Mouse (Mus musculus): Measurements from ENCODE around the gene Hepacam. TPM values are rescaled to one million over a fixed set of nuclear protein-coding genes. Genes with fewer than 3 reads are reported as not detected.

The Hepacam gene
- total and polyA plus RNA-seq, 3 experiments: 0.01 to 0.04 TPM; not detected in 1

- no peak overlapping the region for H3K9ac ChIP-seq (ENCODE audit: control insufficient read depth, low read depth, low read length, poor library complexity, severe bottlenecking)
- TF ChIP-seq CHD2 (IDR thresholded peaks at IDR 0.05; ENCODE audit: low read length): no peak
- TF ChIP-seq POLR2A (IDR thresholded peaks at IDR 0.05; ENCODE audit: control insufficient read depth in 1 of 2, insufficient read depth in 1 of 2, low read depth in 1 of 2, low read length in 2 of 2, poor library complexity in 1 of 2): no peak
- no peak overlapping the region for H3K27ac ChIP-seq (ENCODE audit: control insufficient read depth, low read depth, low read length)
- DNase-seq (ENCODE audit: low read depth, low spot score): no peak
- peaks cover 0 to 8% of the 10 kb centered on the region in 2 experiments for H3K27me3 ChIP-seq (ENCODE audit: control insufficient read depth in 1 of 2, insufficient read depth in 2 of 2, low read length in 2 of 2)
- no peaks in the 10 kb centered on the region for H3K79me2 ChIP-seq (ENCODE audit: control insufficient read depth, insufficient read depth, low read length, poor library complexity)
- H3K9me3 ChIP-seq (replicated peaks; ENCODE audit: insufficient read depth, low read length): no peaks in the 10 kb centered on the region
- H3K4me3 ChIP-seq (ENCODE audit: control insufficient read depth in 1 of 2, insufficient read depth in 1 of 2, low read depth in 2 of 2, low read length in 2 of 2): no peak overlapping the region
- H3K36me3 ChIP-seq (ENCODE audit: control insufficient read depth in 1 of 2, insufficient read depth in 2 of 2, low read length in 2 of 2): no peaks in the 10 kb centered on the region
- no peaks in the 10 kb centered on the region for H3K4me1 ChIP-seq (ENCODE audit: control insufficient read depth in 1 of 2, insufficient read depth in 2 of 2, low read length in 2 of 2)
Measured at GRCm38 (mm10) chr9:37392071-37392470, 24.9 kb downstream of the Hepacam start.

GRCm38 (mm10) chr9:37393482-37394131 lies 26.5 kb downstream of the Hepacam start:
- no peaks in the 10 kb centered on the region for H3K9me3 ChIP-seq (replicated peaks; ENCODE audit: insufficient read depth, low read length)
- no peak overlapping the region for H3K9ac ChIP-seq (ENCODE audit: control insufficient read depth, low read depth, low read length, poor library complexity, severe bottlenecking)
- no peaks in the 10 kb centered on the region for H3K36me3 ChIP-seq (ENCODE audit: control insufficient read depth in 1 of 2, insufficient read depth in 2 of 2, low read length in 2 of 2)
- H3K4me1 ChIP-seq (ENCODE audit: control insufficient read depth in 1 of 2, insufficient read depth in 2 of 2, low read length in 2 of 2): no peaks in the 10 kb centered on the region
- no peak overlapping the region for H3K4me3 ChIP-seq (ENCODE audit: control insufficient read depth in 1 of 2, insufficient read depth in 1 of 2, low read depth in 2 of 2, low read length in 2 of 2)
- peaks cover 2 to 10% of the 10 kb centered on the region in 2 experiments for H3K27me3 ChIP-seq (ENCODE audit: control insufficient read depth in 1 of 2, insufficient read depth in 2 of 2, low read length in 2 of 2)
- no peak overlapping the region for H3K27ac ChIP-seq (ENCODE audit: control insufficient read depth, low read depth, low read length)
- no peaks in the 10 kb centered on the region for H3K79me2 ChIP-seq (ENCODE audit: control insufficient read depth, insufficient read depth, low read length, poor library complexity)
- no peak for DNase-seq (ENCODE audit: low read depth, low spot score)
- TF ChIP-seq MAZ (IDR thresholded peaks at IDR 0.05; ENCODE audit: low read depth, low read length): no peak
- TF ChIP-seq ZMIZ1 (IDR thresholded peaks at IDR 0.05; ENCODE audit: low read depth, low read length): no peak
- no peak for TF ChIP-seq GABPA (IDR thresholded peaks at IDR 0.05; ENCODE audit: low read depth, low read length)
- TF ChIP-seq CHD2 (IDR thresholded peaks at IDR 0.05; ENCODE audit: low read length): no peak

GRCm38 (mm10) chr9:37400585-37400984 lies 33.4 kb downstream of the Hepacam start:
- peaks cover 4 to 15% of the 10 kb centered on the region in 2 experiments for H3K27me3 ChIP-seq (ENCODE audit: control insufficient read depth in 1 of 2, insufficient read depth in 2 of 2, low read length in 2 of 2)
- no peaks in the 10 kb centered on the region for H3K4me1 ChIP-seq (ENCODE audit: control insufficient read depth in 1 of 2, insufficient read depth in 2 of 2, low read length in 2 of 2)
- H3K9ac ChIP-seq (ENCODE audit: control insufficient read depth, low read depth, low read length, poor library complexity, severe bottlenecking): no peak overlapping the region
- no peak overlapping the region for H3K4me3 ChIP-seq (ENCODE audit: control insufficient read depth in 1 of 2, insufficient read depth in 1 of 2, low read depth in 2 of 2, low read length in 2 of 2)
- no peaks in the 10 kb centered on the region for H3K36me3 ChIP-seq (ENCODE audit: control insufficient read depth in 1 of 2, insufficient read depth in 2 of 2, low read length in 2 of 2)
- H3K79me2 ChIP-seq (ENCODE audit: control insufficient read depth, insufficient read depth, low read length, poor library complexity): no peaks in the 10 kb centered on the region
- TF ChIP-seq CHD1 (IDR thresholded peaks at IDR 0.05; ENCODE audit: low read depth, low read length): no peak
- no peak for TF ChIP-seq CTCF (IDR thresholded peaks at IDR 0.05 in 2 of 3, conservative IDR thresholded peaks at IDR 0.05 in 1 of 3; ENCODE audit: control insufficient read depth in 1 of 3, insufficient read depth in 1 of 3, low read depth in 2 of 3, low read length in 3 of 3, poor library complexity in 1 of 3, severe bottlenecking in 1 of 3)
- TF ChIP-seq POLR2AphosphoS2 (IDR thresholded peaks at IDR 0.05; ENCODE audit: low read length): no peak
- TF ChIP-seq SMC3 (IDR thresholded peaks at IDR 0.05; ENCODE audit: low read depth, low read length): no peak
- no peaks in the 10 kb centered on the region for H3K9me3 ChIP-seq (replicated peaks; ENCODE audit: insufficient read depth, low read length)
- H3K27ac ChIP-seq (ENCODE audit: control insufficient read depth, low read depth, low read length): no peak overlapping the region
- no peak for DNase-seq (ENCODE audit: low read depth, low spot score)

- H3K79me2 ChIP-seq (ENCODE audit: control insufficient read depth, insufficient read depth, low read length, poor library complexity): no peaks in the 10 kb centered on the region
- H3K36me3 ChIP-seq (ENCODE audit: control insufficient read depth in 1 of 2, insufficient read depth in 2 of 2, low read length in 2 of 2): no peaks in the 10 kb centered on the region
- H3K27me3 ChIP-seq (ENCODE audit: control insufficient read depth in 1 of 2, insufficient read depth in 2 of 2, low read length in 2 of 2): peaks cover 4 to 14% of the 10 kb centered on the region in 2 experiments
- H3K4me1 ChIP-seq (ENCODE audit: control insufficient read depth in 1 of 2, insufficient read depth in 2 of 2, low read length in 2 of 2): no peaks in the 10 kb centered on the region
- TF ChIP-seq RAD21 (IDR thresholded peaks at IDR 0.05; ENCODE audit: low read depth, low read length): no peak
- TF ChIP-seq UBTF (IDR thresholded peaks at IDR 0.05; ENCODE audit: borderline replicate concordance, insufficient read depth, low read depth, low read length): no peak
- no peak for TF ChIP-seq TAL1 (IDR thresholded peaks at IDR 0.05; ENCODE audit: low read length)
- TF ChIP-seq MYC (IDR thresholded peaks at IDR 0.05; ENCODE audit: low read depth, low read length): no peak
- no peak for TF ChIP-seq POLR2AphosphoS5 (IDR thresholded peaks at IDR 0.05; ENCODE audit: borderline replicate concordance, low read depth, low read length)
- TF ChIP-seq RCOR1 (IDR thresholded peaks at IDR 0.05; ENCODE audit: low read depth, low read length): no peak
- TF ChIP-seq MAZ (IDR thresholded peaks at IDR 0.05; ENCODE audit: low read depth, low read length): no peak
- no peak for TF ChIP-seq SMC3 (IDR thresholded peaks at IDR 0.05; ENCODE audit: low read depth, low read length)
- no peak for TF ChIP-seq JUND (IDR thresholded peaks at IDR 0.05; ENCODE audit: low read depth, low read length)
- TF ChIP-seq TBP (IDR thresholded peaks at IDR 0.05; ENCODE audit: low read depth, low read length): no peak
- no peak for TF ChIP-seq CHD1 (IDR thresholded peaks at IDR 0.05; ENCODE audit: low read depth, low read length)
- TF ChIP-seq POLR2A (IDR thresholded peaks at IDR 0.05; ENCODE audit: control insufficient read depth in 1 of 2, insufficient read depth in 1 of 2, low read depth in 1 of 2, low read length in 2 of 2, poor library complexity in 1 of 2): no peak
- no peak for TF ChIP-seq E2F4 (IDR thresholded peaks at IDR 0.05; ENCODE audit: borderline replicate concordance, low read depth, low read length)
- no peak for TF ChIP-seq ETS1 (IDR thresholded peaks at IDR 0.05; ENCODE audit: low read depth, low read length)
- H3K9ac ChIP-seq (ENCODE audit: control insufficient read depth, low read depth, low read length, poor library complexity, severe bottlenecking): no peak within 1 kb of the TSS
- DNase-seq (ENCODE audit: low read depth, low spot score): no peak
- no peak within 1 kb of the TSS for H3K27ac ChIP-seq (ENCODE audit: control insufficient read depth, low read depth, low read length)
- H3K4me3 ChIP-seq (ENCODE audit: control insufficient read depth in 1 of 2, insufficient read depth in 1 of 2, low read depth in 2 of 2, low read length in 2 of 2): no peak within 1 kb of the TSS
- H3K9me3 ChIP-seq (replicated peaks; ENCODE audit: insufficient read depth, low read length): no peaks in the 10 kb centered on the region
Measured at GRCm38 (mm10) chr9:37401802-37402201, 34.7 kb downstream of the Hepacam start, which contains the start of gene Robo4. Robo4 (plus strand) TSS chr9:37401897.
